Mouse (Mus musculus) stomach, embryonic 16.5 days (tissue): ENCODE data around the gene Pctp. TPM values are rescaled to one million over a fixed set of nuclear protein-coding genes. Genes with fewer than 3 reads are reported as not detected.

Source experiments
- polyA plus RNA-seq: library from polyadenylated mRNA; unstranded; fragments of >200 nt; fragmentation: Nextera tagmentation; extraction: Ambion mirVana; gene quantifications from 2 replicates; pipeline ENCODE4 v1.2.1, GENCODE M21; 2015

Pctp gene
- polyA plus RNA-seq, 1 experiment from 2014 or later: 14.6 TPM

Other genes with a start within 250 kb of the Pctp start
- 0.14 and 0.27 TPM in 2 replicates for gene Ankfn1, start 225.2 kb downstream of the Pctp start, polyA plus RNA-seq
- 32.0 and 34.1 TPM in 2 replicates for gene Tmem100, start 27.5 kb upstream of the Pctp start, polyA plus RNA-seq
- 5.6 and 9.8 TPM in 2 replicates for gene Gm45716, start 184.8 kb upstream of the Pctp start, polyA plus RNA-seq
- 47.5 and 48.6 TPM in 2 replicates for gene Mmd, start 246.6 kb upstream of the Pctp start, polyA plus RNA-seq